Comparison of ENCODE assay signal across 12 mouse cellular contexts in the genomic region with DNA sequence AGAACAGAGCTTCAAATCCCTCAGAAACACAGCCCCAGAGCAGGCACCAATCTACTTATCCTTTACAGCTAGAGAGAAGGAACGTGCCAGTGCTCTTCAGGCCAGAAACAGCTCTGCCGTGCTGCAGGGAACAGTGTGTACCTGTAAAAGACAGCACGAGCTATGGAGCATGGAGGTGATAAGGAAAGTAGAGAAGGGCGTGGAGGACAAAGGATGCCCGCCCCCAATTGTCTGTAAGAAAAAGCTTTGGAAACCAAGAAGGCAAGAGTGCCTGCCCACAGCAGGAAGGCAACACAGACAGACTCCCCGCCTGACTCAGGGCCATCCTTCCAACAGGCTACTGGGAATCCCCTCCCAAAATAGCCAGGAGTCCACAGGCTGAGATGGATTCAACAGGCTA.
DNase-seq lines count a peak whose midpoint lies in the region; ATAC-seq and TF ChIP-seq lines count a peak whose summit lies in the region.
"Had no signal": no experiment of that assay in that cellular context is flagged by ENCODE, and none has a peak within 500 bp of the region (broad histone marks: within the 10 kb centered on the region; RNA-seq: fewer than 3 reads in every experiment).

No protein-coding gene starts in this region.

- no peaks in the 10 kb centered on the region for H3K27me3 ChIP-seq in midbrain, embryonic 10.5 days (ENCODE audit: low read depth, poor library complexity, severe bottlenecking)
- no peaks in the 10 kb centered on the region for H3K27me3 ChIP-seq in midbrain, embryonic 16.5 days (ENCODE audit: control insufficient read depth, insufficient read depth, low read depth, low read length)
- H3K27me3 ChIP-seq in heart, embryonic 14.5 days (ENCODE audit: control insufficient read depth, insufficient read depth, low read length): no peaks in the 10 kb centered on the region
- no peaks in the 10 kb centered on the region for H3K27me3 ChIP-seq in lung, postnatal 0 days (replicated peaks; ENCODE audit: insufficient read depth, low read length)
- H3K27me3 ChIP-seq: forebrain, embryonic 13.5 days; kidney, embryonic 15.5 days had no signal

- H3K4me3 ChIP-seq in midbrain, embryonic 10.5 days: no peak overlapping the region
- no peak overlapping the region for H3K4me3 ChIP-seq in midbrain, embryonic 16.5 days (ENCODE audit: low read depth, low read length)
- H3K4me3 ChIP-seq in brown adipose tissue, adult 24 weeks (ENCODE audit: insufficient read depth, low read depth, low read length): no peak overlapping the region
- H3K4me3 ChIP-seq in heart, embryonic 14.5 days (ENCODE audit: control insufficient read depth in 1 of 2, insufficient read depth in 1 of 2, low read depth in 1 of 2, low read length in 2 of 2): no peak overlapping the region
- no peak overlapping the region for H3K4me3 ChIP-seq in lung, postnatal 0 days (ENCODE audit: low read depth, low read length)
- H3K4me3 ChIP-seq: forebrain, embryonic 13.5 days; kidney, embryonic 15.5 days had no signal

- H3K36me3 ChIP-seq in midbrain, embryonic 10.5 days: no peaks in the 10 kb centered on the region
- H3K36me3 ChIP-seq in midbrain, embryonic 16.5 days (ENCODE audit: control insufficient read depth, insufficient read depth, low read length): no peaks in the 10 kb centered on the region
- no peaks in the 10 kb centered on the region for H3K36me3 ChIP-seq in heart, embryonic 14.5 days (ENCODE audit: control insufficient read depth, insufficient read depth, low read length)
- no peaks in the 10 kb centered on the region for H3K36me3 ChIP-seq in lung, postnatal 0 days (ENCODE audit: insufficient read depth, low read length)
- H3K36me3 ChIP-seq: kidney, embryonic 15.5 days had no signal

- TF ChIP-seq EP300 in lung, postnatal 0 days (IDR thresholded peaks at IDR 0.05): peak; percentile 84

- 27% methylated on average over 6 of the region's 6 CpGs for WGBS in midbrain, embryonic 10.5 days
- WGBS in midbrain, embryonic 16.5 days: 30% methylated on average over 6 of the region's 6 CpGs
- 15% methylated on average over 6 of the region's 6 CpGs for WGBS in heart, embryonic 14.5 days
- WGBS in lung, postnatal 0 days: 30% methylated on average over 6 of the region's 6 CpGs

- peaks cover 25% of the 10 kb centered on the region for H3K4me1 ChIP-seq in midbrain, embryonic 10.5 days
- no peaks in the 10 kb centered on the region for H3K4me1 ChIP-seq in midbrain, embryonic 16.5 days (ENCODE audit: control insufficient read depth, insufficient read depth, low read length)
- peaks cover 15% of the 10 kb centered on the region for H3K4me1 ChIP-seq in brown adipose tissue, adult 24 weeks (ENCODE audit: control insufficient read depth, insufficient read depth, insufficient read length, low read length)
- peaks cover 25 to 55% of the 10 kb centered on the region in 2 experiments for H3K4me1 ChIP-seq in heart, embryonic 14.5 days (ENCODE audit: control insufficient read depth in 2 of 2, insufficient read depth in 2 of 2, low read length in 2 of 2)
- H3K4me1 ChIP-seq in lung, postnatal 0 days (ENCODE audit: insufficient read depth, low read depth, low read length): peaks cover 33% of the 10 kb centered on the region; the same call in 1 of the 2 replicates

- no peak for ATAC-seq in midbrain, embryonic 16.5 days
- ATAC-seq in heart, embryonic 14.5 days (ENCODE audit: insufficient number of reproducible peaks, insufficient read depth, low FRiP score, low read depth): peak; percentile 64; the same call in 1 of the 2 replicates
- peak; percentile 25 for ATAC-seq in lung, postnatal 0 days
- ATAC-seq: activated CD4-positive, CD25-positive, alpha-beta regulatory T cell, adult 4 months; forebrain, embryonic 13.5 days had no signal

- no peak overlapping the region for H3K9ac ChIP-seq in midbrain, embryonic 16.5 days (ENCODE audit: low read depth, low read length)
- 0 out of 2 replicates have a peak overlapping the region, but pooled peaks have one; percentile 22 for H3K9ac ChIP-seq in heart, embryonic 14.5 days (ENCODE audit: low read length)
- no peak overlapping the region for H3K9ac ChIP-seq in lung, postnatal 0 days (replicated peaks; ENCODE audit: low read depth)
- H3K9ac ChIP-seq: forebrain, embryonic 13.5 days; kidney, embryonic 15.5 days; liver, embryonic 14.5 days had no signal

- H3K9me3 ChIP-seq in midbrain, embryonic 10.5 days (replicated peaks): no peaks in the 10 kb centered on the region
- H3K9me3 ChIP-seq in midbrain, embryonic 16.5 days (replicated peaks; ENCODE audit: control insufficient read depth, low read length, poor library complexity, severe bottlenecking): no peaks in the 10 kb centered on the region
- H3K9me3 ChIP-seq in heart, embryonic 14.5 days (ENCODE audit: control insufficient read depth, low read length): no peaks in the 10 kb centered on the region
- H3K9me3 ChIP-seq in lung, postnatal 0 days (ENCODE audit: low read length): no peaks in the 10 kb centered on the region
- H3K9me3 ChIP-seq: forebrain, embryonic 13.5 days; kidney, embryonic 15.5 days had no signal

- no peak for DNase-seq in midbrain, embryonic 10.5 days (ENCODE audit: low spot score)
- peak; percentile 28 for DNase-seq in lung, postnatal 0 days (ENCODE audit: low spot score)
- no peak for DNase-seq in adrenal gland, postnatal 36 days
- DNase-seq in cerebellum, postnatal 14 days: no peak
- no peak for DNase-seq in frontal cortex, postnatal 14 days (ENCODE audit: low spot score in 2 of 2)

- no peak for TF ChIP-seq CTCF in lung, postnatal 0 days (IDR thresholded peaks at IDR 0.05)

- H3K4me2 ChIP-seq in midbrain, embryonic 16.5 days (ENCODE audit: low read length): no peak overlapping the region
- 0 out of 2 replicates have a peak overlapping the region, but pooled peaks have one; percentile 5 for H3K4me2 ChIP-seq in heart, embryonic 14.5 days (ENCODE audit: low read length)
- no peak overlapping the region for H3K4me2 ChIP-seq in lung, postnatal 0 days (replicated peaks; ENCODE audit: low read depth, low read length)
- H3K4me2 ChIP-seq: forebrain, embryonic 13.5 days; kidney, embryonic 15.5 days had no signal

- H3K27ac ChIP-seq in midbrain, embryonic 10.5 days (replicated peaks): 0 out of 2 replicates have a peak overlapping the region, but pooled peaks have one; percentile 17
- no peak overlapping the region for H3K27ac ChIP-seq in midbrain, embryonic 16.5 days (ENCODE audit: low read length)
- peak overlapping the region; percentile 56 for H3K27ac ChIP-seq in brown adipose tissue, adult 24 weeks (replicated peaks; ENCODE audit: low read depth, low read length)
- peak overlapping the region; percentile 72 to 88 for H3K27ac ChIP-seq in heart, embryonic 14.5 days (replicated peaks in 1 of 2; ENCODE audit: control insufficient read depth in 1 of 2, insufficient read depth in 1 of 2, low read depth in 2 of 2, low read length in 2 of 2)
- peak overlapping the region; percentile 66 for H3K27ac ChIP-seq in lung, postnatal 0 days (ENCODE audit: low read length)
- H3K27ac ChIP-seq: forebrain, embryonic 13.5 days; kidney, embryonic 15.5 days; liver, embryonic 14.5 days had no signal
